Mouse (Mus musculus) olfactory bulb, adult 2 months (tissue): ENCODE measurements around the gene Pcbp1.

Experiments
- CTCF ChIP-seq: fragments of 200-500 bp; IDR thresholded peaks from 2 replicates; pipeline ENCODE4 v1.5.1; 2012; ENCODE audit warnings: low read depth, mild to moderate bottlenecking, low read length, moderate library complexity; ENCODE audit not compliant: insufficient read depth
- POLR2A ChIP-seq: fragments of 200-500 bp; IDR thresholded peaks from 2 replicates; pipeline ENCODE4 v1.6.1; 2012; ENCODE audit warnings: mild to moderate bottlenecking, low read depth, low read length, moderate library complexity; ENCODE audit not compliant: insufficient read depth

GRCm38 (mm10) chr6:86497942-86498732 is 28.0 kb downstream of the Pcbp1 start:
- TF ChIP-seq CTCF (no peak), POLR2A (no peak)
